Mouse (Mus musculus) midbrain, postnatal 0 days (tissue): Measurements from ENCODE around the gene Zfp810. TPM values are rescaled to one million over a fixed set of nuclear protein-coding genes. Genes with fewer than 3 reads are reported as not detected.

Experiments used
- ATAC-seq: fragments of 200-750 bp; cut with Nextera tagmentation; 2 replicates; pipeline ENCODE4 v1.8.0; 2017; ENCODE audit warnings: moderate number of reproducible peaks, mild to moderate bottlenecking, moderate TSS enrichment, moderate library complexity; ENCODE audit not compliant: low FRiP score
- DNase-seq: peaks from one replicate; pipeline ENCODE4 v3.0.0-alpha.2; 2015; ENCODE audit warnings: low spot score
- H3K27ac ChIP-seq: fragments of 300-500 bp; sonication (generic); 2 replicates; pipeline ENCODE4 v1.5.1; 2014; ENCODE audit warnings: low read depth, mild to moderate bottlenecking, low read length, mixed read lengths
- H3K27me3 ChIP-seq: fragments of 300-500 bp; sonication (generic); 2 replicates; pipeline ENCODE4 v1.6.1; 2014; ENCODE audit warnings: low read length, control low read depth, mixed read lengths; ENCODE audit not compliant: insufficient read depth
- H3K36me3 ChIP-seq: fragments of 300-500 bp; sonication (generic); 2 replicates; pipeline ENCODE4 v1.6.1; 2014; ENCODE audit warnings: low read length, control low read depth, mixed read lengths; ENCODE audit not compliant: insufficient read depth
- H3K4me1 ChIP-seq: fragments of 300-500 bp; sonication (generic); 2 replicates; pipeline ENCODE4 v1.6.1; 2014; ENCODE audit warnings: mild to moderate bottlenecking, control low read depth, antibody characterized with exemption, low read length, mixed read lengths; ENCODE audit not compliant: insufficient read depth
- H3K4me2 ChIP-seq: fragments of 300-500 bp; sonication (generic); 2 replicates; pipeline ENCODE4 v1.6.1; 2014; ENCODE audit warnings: low read depth, mild to moderate bottlenecking, low read length, mixed read lengths; ENCODE audit not compliant: poor library complexity, severe bottlenecking
- H3K4me3 ChIP-seq: fragments of 300-500 bp; sonication (generic); 2 replicates; pipeline ENCODE4 v1.5.1; 2014; ENCODE audit warnings: low read depth, mild to moderate bottlenecking, low read length, moderate library complexity
- H3K9ac ChIP-seq: fragments of 300-500 bp; sonication (generic); replicated peaks from 2 replicates; pipeline ENCODE4 v1.6.1; 2014; ENCODE audit warnings: mild to moderate bottlenecking, low read length, moderate library complexity, mixed read lengths; ENCODE audit not compliant: poor library complexity, severe bottlenecking
- H3K9me3 ChIP-seq: fragments of 300-500 bp; sonication (generic); 2 replicates; pipeline ENCODE4 v1.6.1; 2016; ENCODE audit warnings: low read length, control low read depth
- CTCF ChIP-seq: IDR thresholded peaks from 2 replicates; pipeline ENCODE4 v1.5.1; 2016; ENCODE audit warnings: antibody characterized with exemption, mild to moderate bottlenecking
- WGBS: fragments of 180-500 bp; shearing (Covaris S2); extraction: QIAGEN DNeasy Blood & Tissue Kit; methylation state at CpG from one replicate; pipeline ENCODE4 v1.1.7; 2014; 5-methylcytosine and 5-hydroxymethylcytosine counted together
- polyA plus RNA-seq: library from polyadenylated mRNA; unstranded; fragments of >200 nt; fragmentation: Nextera tagmentation; extraction: Ambion mirVana; gene quantifications from 2 replicates; pipeline ENCODE4 v1.2.1, GENCODE M21; 2015
- total RNA-seq: library from RNA; depleted of rRNA; stranded (reverse); fragments of >200 nt; gene quantifications from 2 replicates; pipeline ENCODE4 v1.2.3, GENCODE M21; 2014; rRNA removed

The Zfp810 gene
- total RNA-seq (31.1 and 37.8 TPM in 2 replicates), polyA plus RNA-seq (24.9 and 27.5 TPM in 2 replicates)

GRCm38 (mm10) chr9:22307156-22307919 lies at the start of gene Zfp810:
Zfp810 (minus strand) TSS chr9:22307648.
- peak within 1 kb of the TSS; percentile 79 for H3K4me3 ChIP-seq
- H3K9me3 ChIP-seq, result no peaks in the 10 kb centered on the region
- peak within 1 kb of the TSS; percentile 93 for H3K27ac ChIP-seq
- H3K27me3 ChIP-seq, result no peaks in the 10 kb centered on the region
- peaks cover 11% of the 10 kb centered on the region; the same call in 1 of the 2 replicates for H3K36me3 ChIP-seq
- ATAC-seq (peak; percentile 99), DNase-seq (peak; percentile 98)
- 0 out of 2 replicates have a peak, but pooled peaks have one; percentile 13 for TF ChIP-seq CTCF
- peak within 1 kb of the TSS; percentile 81 for H3K4me2 ChIP-seq
- H3K4me1 ChIP-seq, result peaks cover 9% of the 10 kb centered on the region; the same call in 1 of the 2 replicates
- under 1% methylated on average over 50 of the region's 56 CpGs for WGBS
- peak within 1 kb of the TSS; percentile 94 for H3K9ac ChIP-seq

GRCm38 (mm10) chr9:22355919-22356318 lies 48.5 kb upstream of the Zfp810 start:
- Histone ChIP-seq H3K4me1 (no peaks in the 10 kb centered on the region), H3K4me3 (no peak overlapping the region), H3K9ac (no peak overlapping the region), H3K4me2 (no peak overlapping the region), H3K9me3 (no peaks in the 10 kb centered on the region), H3K27me3 (no peaks in the 10 kb centered on the region), H3K27ac (no peak overlapping the region), H3K36me3 (no peaks in the 10 kb centered on the region)
- no peak for TF ChIP-seq CTCF
- DNase-seq (no peak), ATAC-seq (no peak)
- 83% methylated on average over 3 of the region's 3 CpGs for WGBS

DNA sequence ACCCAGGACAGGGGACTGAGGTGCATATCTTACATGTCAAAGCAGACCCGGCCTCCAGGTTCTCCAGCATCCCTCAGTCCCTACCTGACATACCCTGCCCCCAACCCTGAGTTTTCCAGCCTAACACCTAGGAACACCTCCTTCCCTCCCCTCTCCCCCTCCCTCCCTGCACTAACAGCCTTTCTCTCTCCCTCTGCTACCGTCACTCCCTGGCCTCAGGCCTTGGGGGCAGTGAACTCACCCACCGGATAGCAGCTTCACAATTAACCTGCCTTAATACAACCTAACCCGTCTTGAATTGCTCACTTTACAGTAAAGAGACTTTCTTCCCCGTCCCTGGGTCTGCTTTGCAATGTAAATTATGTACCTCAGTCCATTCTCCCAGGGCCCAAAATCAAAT lies 46.5 kb upstream of the Zfp810 start:
- ATAC-seq (no peak), DNase-seq (no peak)
- no peaks in the 10 kb centered on the region for H3K27me3 ChIP-seq
- no peaks in the 10 kb centered on the region for H3K36me3 ChIP-seq
- 90% methylated on average over 5 of the region's 5 CpGs for WGBS
- no peaks in the 10 kb centered on the region for H3K9me3 ChIP-seq
- no peak overlapping the region for H3K9ac ChIP-seq
- H3K4me2 ChIP-seq, result no peak overlapping the region
- no peak for TF ChIP-seq CTCF
- H3K4me3 ChIP-seq, result no peak overlapping the region
- H3K27ac ChIP-seq, result no peak overlapping the region
- H3K4me1 ChIP-seq, result no peaks in the 10 kb centered on the region

- no peak overlapping the region for H3K4me2 ChIP-seq
- H3K4me3 ChIP-seq, result no peak overlapping the region
- ATAC-seq (no peak), DNase-seq (no peak)
- WGBS, result 93% methylated on average over 5 of the region's 5 CpGs
- no peak overlapping the region for H3K27ac ChIP-seq
- no peak for TF ChIP-seq CTCF
- H3K36me3 ChIP-seq, result no peaks in the 10 kb centered on the region
- H3K27me3 ChIP-seq, result no peaks in the 10 kb centered on the region
- H3K9me3 ChIP-seq, result no peaks in the 10 kb centered on the region
- no peak overlapping the region for H3K9ac ChIP-seq
- no peaks in the 10 kb centered on the region for H3K4me1 ChIP-seq
Measured at GRCm38 (mm10) chr9:22353465-22353864, 46.0 kb upstream of the Zfp810 start.

GRCm38 (mm10) chr9:22340331-22340730 lies 32.9 kb upstream of the Zfp810 start:
- no peaks in the 10 kb centered on the region for H3K27me3 ChIP-seq
- TF ChIP-seq CTCF, result no peak
- no peak overlapping the region for H3K27ac ChIP-seq
- 81% methylated on average over 1 of the region's 1 CpGs for WGBS
- no peaks in the 10 kb centered on the region for H3K36me3 ChIP-seq
- no peak overlapping the region for H3K9ac ChIP-seq
- ATAC-seq (no peak), DNase-seq (no peak)
- no peaks in the 10 kb centered on the region for H3K9me3 ChIP-seq
- no peak overlapping the region for H3K4me2 ChIP-seq
- no peak overlapping the region for H3K4me3 ChIP-seq
- H3K4me1 ChIP-seq, result no peaks in the 10 kb centered on the region

- DNase-seq (no peak), ATAC-seq (no peak)
- Histone ChIP-seq H3K4me2 (no peak overlapping the region), H3K9ac (no peak overlapping the region), H3K9me3 (no peaks in the 10 kb centered on the region), H3K27me3 (no peaks in the 10 kb centered on the region), H3K4me3 (no peak overlapping the region), H3K4me1 (no peaks in the 10 kb centered on the region), H3K36me3 (no peaks in the 10 kb centered on the region), H3K27ac (no peak overlapping the region)
- no peak for TF ChIP-seq CTCF
- WGBS, result 100% methylated on average over 2 of the region's 2 CpGs
Measured at GRCm38 (mm10) chr9:22337217-22337616, 29.8 kb upstream of the Zfp810 start.
